Mouse (Mus musculus): ENCODE measurements around the gene Gpc3. TPM values are rescaled to one million over a fixed set of nuclear protein-coding genes. Genes with fewer than 3 reads are reported as not detected.

Gpc3 gene
- polyA plus RNA-seq, 1 experiment, result 9.2 TPM

DNA sequence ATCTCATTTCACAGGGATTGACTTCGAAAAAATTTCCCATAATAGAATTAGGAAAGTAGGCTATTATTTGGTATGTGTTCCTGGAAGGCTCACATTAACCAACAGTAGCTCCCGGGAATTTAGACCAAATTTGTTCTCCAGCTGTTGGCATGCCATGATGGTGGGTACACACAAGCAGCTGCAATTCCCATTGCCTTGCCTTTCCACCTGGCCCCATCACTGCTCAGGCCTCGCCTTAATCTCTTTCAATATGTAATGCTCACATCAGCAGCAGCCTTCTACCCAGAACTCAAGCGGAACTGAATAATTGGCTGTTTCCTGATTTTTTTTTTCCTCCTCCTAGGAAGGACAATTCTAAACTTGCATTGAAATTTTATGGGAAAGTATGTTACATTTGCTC is 102.6 kb downstream of the Gpc3 start:
- DNase-seq, result no peak
- H3K36me3 ChIP-seq (ENCODE audit: control insufficient read depth, insufficient read depth, low read length), result no peaks in the 10 kb centered on the region
- H3K27ac ChIP-seq (ENCODE audit: control insufficient read depth, insufficient read depth, low read length), result no peak overlapping the region
- no peak overlapping the region for H3K4me3 ChIP-seq (ENCODE audit: control insufficient read depth, insufficient read depth, low read length)
- WGBS, result 94% methylated on average over 4 of the region's 4 CpGs
- no peaks in the 10 kb centered on the region for H3K4me1 ChIP-seq (replicated peaks; ENCODE audit: control insufficient read depth, insufficient read depth, low read length)
- no peak for TF ChIP-seq POLR2A (IDR thresholded peaks at IDR 0.05; ENCODE audit: control insufficient read depth, extremely low read depth, insufficient read depth, low read length, poor library complexity)
- no peak for TF ChIP-seq CTCF (IDR thresholded peaks at IDR 0.05; ENCODE audit: borderline replicate concordance, control insufficient read depth, extremely low read depth, insufficient read depth, low read length, poor library complexity)
- no peaks in the 10 kb centered on the region for H3K27me3 ChIP-seq (ENCODE audit: control insufficient read depth, insufficient read depth, low read length)

DNA sequence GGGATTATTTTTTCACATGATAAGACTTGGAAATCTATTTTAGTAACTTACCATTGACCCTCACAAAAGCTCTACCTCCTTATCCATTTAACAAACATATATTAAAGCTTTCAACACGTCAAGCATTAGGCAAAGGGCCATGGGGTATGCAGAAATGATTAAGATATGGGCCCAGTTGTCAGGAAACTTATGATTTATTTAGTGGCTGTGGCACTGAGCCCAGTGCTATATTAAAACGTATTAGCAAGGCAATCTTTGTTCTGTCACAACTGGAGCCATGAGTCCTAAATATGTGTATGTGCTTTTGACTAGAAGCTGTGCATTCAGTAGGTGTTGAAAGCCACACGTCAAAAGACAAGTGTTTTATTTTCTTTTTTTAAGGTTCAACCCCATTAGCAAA is 109.9 kb downstream of the Gpc3 start:
- Histone ChIP-seq H3K27ac (ENCODE audit: control insufficient read depth, insufficient read depth, low read length) (no peak overlapping the region), H3K36me3 (ENCODE audit: control insufficient read depth, insufficient read depth, low read length) (no peaks in the 10 kb centered on the region), H3K4me3 (ENCODE audit: control insufficient read depth, insufficient read depth, low read length) (no peak overlapping the region), H3K4me1 (replicated peaks; ENCODE audit: control insufficient read depth, insufficient read depth, low read length) (no peaks in the 10 kb centered on the region), H3K27me3 (ENCODE audit: control insufficient read depth, insufficient read depth, low read length) (no peaks in the 10 kb centered on the region)
- TF ChIP-seq POLR2A (IDR thresholded peaks at IDR 0.05; ENCODE audit: control insufficient read depth, extremely low read depth, insufficient read depth, low read length, poor library complexity) (no peak), CTCF (IDR thresholded peaks at IDR 0.05; ENCODE audit: borderline replicate concordance, control insufficient read depth, extremely low read depth, insufficient read depth, low read length, poor library complexity) (no peak)
- DNase-seq, result no peak
- WGBS, result 52% methylated on average over 3 of the region's 3 CpGs

- H3K36me3 ChIP-seq (ENCODE audit: control insufficient read depth, insufficient read depth, low read length), result no peaks in the 10 kb centered on the region
- H3K4me3 ChIP-seq (ENCODE audit: control insufficient read depth, insufficient read depth, low read length), result no peak overlapping the region
- 90% methylated on average over 4 of the region's 4 CpGs for WGBS
- DNase-seq, result no peak
- no peaks in the 10 kb centered on the region for H3K27me3 ChIP-seq (ENCODE audit: control insufficient read depth, insufficient read depth, low read length)
- H3K4me1 ChIP-seq (replicated peaks; ENCODE audit: control insufficient read depth, insufficient read depth, low read length), result no peaks in the 10 kb centered on the region
- no peak for TF ChIP-seq POLR2A (IDR thresholded peaks at IDR 0.05; ENCODE audit: control insufficient read depth, extremely low read depth, insufficient read depth, low read length, poor library complexity)
- TF ChIP-seq CTCF (IDR thresholded peaks at IDR 0.05; ENCODE audit: borderline replicate concordance, control insufficient read depth, extremely low read depth, insufficient read depth, low read length, poor library complexity), result no peak
- no peak overlapping the region for H3K27ac ChIP-seq (ENCODE audit: control insufficient read depth, insufficient read depth, low read length)
Measured at GRCm38 (mm10) chrX:52489461-52489860, 124.3 kb downstream of the Gpc3 start.

DNA sequence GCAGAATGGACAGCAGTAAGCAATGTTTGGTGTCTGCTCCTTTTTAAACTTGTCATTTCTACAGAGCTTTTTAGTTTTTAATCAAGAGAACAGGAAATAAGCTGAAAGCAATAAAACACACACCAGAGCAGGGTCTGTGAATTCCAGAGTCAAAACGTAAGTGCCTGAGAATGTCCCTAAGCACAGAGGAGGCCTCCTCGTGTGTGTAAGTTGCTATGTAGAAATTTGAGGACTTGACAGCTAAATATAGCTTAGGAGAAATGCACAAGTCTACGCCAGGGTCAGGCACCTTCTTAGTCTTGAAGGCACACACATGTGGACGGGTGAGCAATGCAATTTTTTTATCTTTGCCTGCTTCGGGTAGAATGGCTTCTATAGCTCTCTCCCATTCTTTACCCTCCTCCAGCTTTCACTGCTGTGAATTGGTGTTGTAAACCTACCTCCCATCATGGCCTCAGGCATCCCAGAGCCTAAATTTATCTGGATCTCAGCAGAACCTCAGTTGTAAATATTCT is 158.6 kb downstream of the Gpc3 start:
- no peak for DNase-seq
- Histone ChIP-seq H3K4me3 (ENCODE audit: control insufficient read depth, insufficient read depth, low read length) (no peak overlapping the region), H3K36me3 (ENCODE audit: control insufficient read depth, insufficient read depth, low read length) (no peaks in the 10 kb centered on the region), H3K27me3 (ENCODE audit: control insufficient read depth, insufficient read depth, low read length) (no peaks in the 10 kb centered on the region), H3K4me1 (replicated peaks; ENCODE audit: control insufficient read depth, insufficient read depth, low read length) (no peaks in the 10 kb centered on the region), H3K27ac (ENCODE audit: control insufficient read depth, insufficient read depth, low read length) (no peak overlapping the region)
- WGBS, result 76% methylated on average over 5 of the region's 5 CpGs
- TF ChIP-seq POLR2A (IDR thresholded peaks at IDR 0.05; ENCODE audit: control insufficient read depth, extremely low read depth, insufficient read depth, low read length, poor library complexity), result no peak
- TF ChIP-seq CTCF (IDR thresholded peaks at IDR 0.05; ENCODE audit: borderline replicate concordance, control insufficient read depth, extremely low read depth, insufficient read depth, low read length, poor library complexity), result no peak

DNA sequence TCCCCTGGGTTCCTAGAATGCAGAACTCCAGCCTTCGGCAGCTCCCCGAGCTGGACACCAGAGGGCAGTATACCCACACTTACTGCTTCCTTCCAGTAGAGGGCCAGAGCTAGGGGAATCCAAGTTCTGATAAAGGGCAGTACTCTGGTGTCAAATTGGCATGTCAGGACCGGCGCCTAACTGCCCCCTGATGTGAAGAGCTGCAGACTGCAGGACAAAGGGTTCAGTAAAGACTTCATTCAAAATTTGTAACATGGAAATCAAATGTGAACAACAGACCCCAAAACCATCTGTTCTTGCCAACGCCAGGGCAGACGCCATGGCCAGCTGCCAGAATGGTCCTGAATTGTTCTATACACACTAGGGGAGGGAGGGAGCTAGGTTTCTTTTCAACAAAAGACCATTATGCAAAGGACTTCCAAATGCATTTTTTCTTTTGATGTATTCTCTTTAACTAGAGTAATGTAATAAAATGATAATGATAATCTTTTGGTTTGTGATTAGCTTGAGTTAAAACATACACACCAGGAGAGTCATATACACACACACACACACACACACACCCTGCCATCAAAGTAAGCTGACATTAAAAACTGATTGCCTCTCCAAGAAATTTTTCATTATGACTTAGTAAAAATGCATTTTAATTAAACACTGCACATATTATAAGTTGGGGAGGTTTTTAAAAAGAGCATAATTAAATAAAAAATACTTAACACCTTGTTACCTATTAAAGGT is 160.1 kb downstream of the Gpc3 start:
- no peaks in the 10 kb centered on the region for H3K4me1 ChIP-seq (replicated peaks; ENCODE audit: control insufficient read depth, insufficient read depth, low read length)
- 34% methylated on average over 6 of the region's 6 CpGs for WGBS
- peak; percentile 72; the same call in 1 of the 2 replicates for TF ChIP-seq CTCF (IDR thresholded peaks at IDR 0.05; ENCODE audit: borderline replicate concordance, control insufficient read depth, extremely low read depth, insufficient read depth, low read length, poor library complexity)
- no peak for TF ChIP-seq POLR2A (IDR thresholded peaks at IDR 0.05; ENCODE audit: control insufficient read depth, extremely low read depth, insufficient read depth, low read length, poor library complexity)
- H3K27ac ChIP-seq (ENCODE audit: control insufficient read depth, insufficient read depth, low read length), result no peak overlapping the region
- no peaks in the 10 kb centered on the region for H3K36me3 ChIP-seq (ENCODE audit: control insufficient read depth, insufficient read depth, low read length)
- peak; percentile 29 for DNase-seq
- no peaks in the 10 kb centered on the region for H3K27me3 ChIP-seq (ENCODE audit: control insufficient read depth, insufficient read depth, low read length)
- no peak overlapping the region for H3K4me3 ChIP-seq (ENCODE audit: control insufficient read depth, insufficient read depth, low read length)

DNA sequence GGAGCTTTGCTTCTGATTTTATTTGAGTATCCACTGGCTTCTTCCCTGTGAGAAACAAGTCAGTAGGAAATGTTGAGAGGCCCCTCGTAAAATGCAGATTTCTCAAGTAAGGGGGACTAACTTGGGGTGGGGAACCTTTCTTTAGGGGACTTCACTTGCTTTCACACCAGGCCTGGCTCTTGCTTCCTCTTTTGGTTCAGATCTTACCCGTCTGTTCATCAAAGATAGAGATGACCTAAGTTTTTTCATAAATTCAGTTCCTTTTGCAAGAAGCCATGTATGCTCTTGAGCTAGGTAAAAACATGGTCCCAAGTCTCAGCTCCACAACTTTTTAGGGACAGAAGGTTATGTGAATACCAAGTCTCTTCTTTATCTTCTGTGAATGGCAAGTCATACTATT is 164.6 kb downstream of the Gpc3 start:
- Histone ChIP-seq H3K27ac (ENCODE audit: control insufficient read depth, insufficient read depth, low read length) (no peak overlapping the region), H3K4me1 (replicated peaks; ENCODE audit: control insufficient read depth, insufficient read depth, low read length) (no peaks in the 10 kb centered on the region), H3K36me3 (ENCODE audit: control insufficient read depth, insufficient read depth, low read length) (no peaks in the 10 kb centered on the region), H3K27me3 (ENCODE audit: control insufficient read depth, insufficient read depth, low read length) (no peaks in the 10 kb centered on the region), H3K4me3 (ENCODE audit: control insufficient read depth, insufficient read depth, low read length) (no peak overlapping the region)
- TF ChIP-seq POLR2A (IDR thresholded peaks at IDR 0.05; ENCODE audit: control insufficient read depth, extremely low read depth, insufficient read depth, low read length, poor library complexity) (no peak), CTCF (IDR thresholded peaks at IDR 0.05; ENCODE audit: borderline replicate concordance, control insufficient read depth, extremely low read depth, insufficient read depth, low read length, poor library complexity) (no peak)
- no peak for DNase-seq
- WGBS, result 28% methylated on average over 2 of the region's 2 CpGs
